Mouse (Mus musculus): ENCODE data around the gene Gsn. TPM values are rescaled to one million over a fixed set of nuclear protein-coding genes. Genes with fewer than 3 reads are reported as not detected.

Gene Gsn
- polyA plus RNA-seq, 1 experiment from 2014 or later: 56.1 TPM

DNA sequence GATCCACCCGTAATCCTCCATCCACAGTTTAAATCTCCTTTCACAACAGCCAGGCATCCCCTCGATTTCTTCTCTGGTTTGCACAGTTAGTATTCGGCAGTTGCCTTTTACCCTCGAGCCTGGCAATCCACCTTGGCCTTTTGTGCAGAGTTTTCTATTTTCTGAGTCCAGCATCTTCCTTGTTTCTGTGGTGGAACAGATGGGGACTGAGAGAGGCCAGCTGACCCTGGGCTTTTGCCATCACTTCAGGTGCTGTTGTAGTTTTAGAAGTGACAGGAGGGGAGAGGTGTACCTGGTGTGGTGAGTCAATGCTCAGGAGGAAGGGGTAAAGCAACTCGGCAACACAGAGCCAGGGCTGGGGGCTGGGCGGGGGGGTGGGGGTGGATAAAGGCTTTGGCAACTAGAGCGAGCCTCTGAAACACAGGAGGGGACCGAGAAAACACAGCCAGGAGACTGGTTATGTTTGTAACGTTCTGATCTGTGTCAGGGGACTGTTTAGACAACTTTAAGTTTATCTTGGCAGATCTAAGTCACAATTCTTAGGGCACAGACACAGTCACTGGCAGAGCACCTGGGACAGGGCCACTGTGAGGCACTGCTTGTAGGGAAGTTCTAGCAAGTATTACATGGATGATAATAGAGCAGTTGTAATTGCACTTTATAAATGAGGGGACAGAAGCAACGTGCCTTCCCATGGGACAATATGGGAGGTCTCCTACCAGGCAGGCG lies 72.0 kb downstream of the Gsn start:
- 37% methylated on average over 11 of the region's 11 CpGs for WGBS (ENCODE audit: insufficient replicate concordance)
- no peak for DNase-seq
- H3K4me1 ChIP-seq (ENCODE audit: insufficient read depth): peaks cover 76% of the 10 kb centered on the region
- H3K36me3 ChIP-seq (replicated peaks; ENCODE audit: insufficient read depth, low read length): peaks cover 37% of the 10 kb centered on the region
- peak overlapping the region; percentile 67 for H3K4me2 ChIP-seq (ENCODE audit: low read depth, low read length)
- no peak for TF ChIP-seq EP300 (IDR thresholded peaks at IDR 0.05; ENCODE audit: low read depth)
- H3K4me3 ChIP-seq (ENCODE audit: low read depth, low read length): peak overlapping the region; percentile 27
- no peaks in the 10 kb centered on the region for H3K9me3 ChIP-seq (ENCODE audit: low read length)
- ATAC-seq: peak; percentile 4; the same call in 1 of the 2 replicates
- no peaks in the 10 kb centered on the region for H3K27me3 ChIP-seq (ENCODE audit: insufficient read depth, low read length)
- H3K27ac ChIP-seq (ENCODE audit: low read depth): peak overlapping the region; percentile 89
- H3K9ac ChIP-seq (replicated peaks): peak overlapping the region; percentile 35; the same call in 1 of the 2 replicates

DNA sequence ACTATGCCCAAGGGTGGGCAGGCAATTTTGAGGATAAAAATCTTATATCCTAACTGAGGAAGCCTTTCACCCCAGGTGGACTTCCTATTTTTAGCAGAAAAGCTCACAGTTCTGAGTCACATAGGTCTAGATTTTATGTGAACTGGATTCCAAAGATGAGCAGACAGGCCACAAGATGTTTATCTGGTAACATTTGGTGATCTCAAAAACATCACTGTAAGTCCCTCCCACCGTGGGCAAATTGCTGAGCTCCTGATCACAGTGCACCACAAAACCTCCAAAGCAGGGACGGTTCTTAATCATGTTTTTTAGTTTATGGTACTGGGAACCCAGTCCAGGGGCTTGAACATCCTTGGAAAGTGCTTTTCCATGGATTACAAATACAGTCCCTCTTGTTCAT lies 72.9 kb downstream of the Gsn start:
- no peak for TF ChIP-seq EP300 (IDR thresholded peaks at IDR 0.05; ENCODE audit: low read depth)
- 47% methylated on average over 2 of the region's 2 CpGs for WGBS (ENCODE audit: insufficient replicate concordance)
- DNase-seq: no peak
- H3K27me3 ChIP-seq (ENCODE audit: insufficient read depth, low read length): no peaks in the 10 kb centered on the region
- H3K9me3 ChIP-seq (ENCODE audit: low read length): no peaks in the 10 kb centered on the region
- H3K4me3 ChIP-seq (ENCODE audit: low read depth, low read length): no peak overlapping the region
- H3K9ac ChIP-seq (replicated peaks): peak overlapping the region; percentile 35
- no peak for ATAC-seq
- H3K4me2 ChIP-seq (ENCODE audit: low read depth, low read length): peak overlapping the region; percentile 67
- H3K27ac ChIP-seq (ENCODE audit: low read depth): peak overlapping the region; percentile 89
- peaks cover 71% of the 10 kb centered on the region for H3K4me1 ChIP-seq (ENCODE audit: insufficient read depth)
- H3K36me3 ChIP-seq (replicated peaks; ENCODE audit: insufficient read depth, low read length): peaks cover 29% of the 10 kb centered on the region

GRCm38 (mm10) chr2:35331205-35331604 lies 75.0 kb downstream of the Gsn start:
- Histone ChIP-seq H3K9me3 (ENCODE audit: low read length) (no peaks in the 10 kb centered on the region), H3K4me3 (ENCODE audit: low read depth, low read length) (no peak overlapping the region), H3K4me2 (ENCODE audit: low read depth, low read length) (peak overlapping the region; percentile 82), H3K4me1 (ENCODE audit: insufficient read depth) (peaks cover 62% of the 10 kb centered on the region), H3K9ac (replicated peaks) (no peak overlapping the region), H3K36me3 (replicated peaks; ENCODE audit: insufficient read depth, low read length) (peaks cover 12% of the 10 kb centered on the region; the same call in 1 of the 2 replicates), H3K27ac (ENCODE audit: low read depth) (peak overlapping the region; percentile 26; the same call in 1 of the 2 replicates), H3K27me3 (ENCODE audit: insufficient read depth, low read length) (no peaks in the 10 kb centered on the region)
- DNase-seq: no peak
- TF ChIP-seq EP300 (IDR thresholded peaks at IDR 0.05; ENCODE audit: low read depth) (no peak), CTCF (IDR thresholded peaks at IDR 0.05; ENCODE audit: low read depth) (no peak)
- no peak for ATAC-seq
- WGBS (ENCODE audit: insufficient replicate concordance): 71% methylated on average over 2 of the region's 2 CpGs

DNA sequence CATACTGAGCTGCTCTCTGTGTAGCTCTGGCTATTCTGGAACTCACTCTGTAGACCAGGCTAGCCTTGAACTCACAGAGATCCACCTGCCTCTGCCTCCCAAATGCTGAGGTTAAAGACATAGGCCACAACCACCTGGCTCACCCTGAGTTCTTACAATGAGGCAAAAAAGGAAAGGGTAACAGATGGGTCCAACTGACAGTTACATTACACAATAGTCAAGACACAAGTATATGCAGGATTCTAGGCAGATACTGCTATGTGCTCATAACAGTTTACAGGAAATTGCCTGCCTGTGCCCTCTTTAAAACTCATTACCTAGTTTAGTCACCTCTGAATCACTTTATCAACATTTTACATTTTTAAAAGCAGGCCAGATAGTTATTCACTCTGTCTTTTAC lies 77.5 kb downstream of the Gsn start:
- peak overlapping the region; percentile 92; the same call in 1 of the 2 replicates for H3K9ac ChIP-seq (replicated peaks)

GRCm38 (mm10) chr2:35335620-35336019 lies 79.4 kb downstream of the Gsn start:
- Histone ChIP-seq H3K27me3 (ENCODE audit: insufficient read depth, low read length) (no peaks in the 10 kb centered on the region), H3K9me3 (ENCODE audit: low read length) (no peaks in the 10 kb centered on the region), H3K9ac (replicated peaks) (peak overlapping the region; percentile 92), H3K4me2 (ENCODE audit: low read depth, low read length) (peak overlapping the region; percentile 82), H3K4me3 (ENCODE audit: low read depth, low read length) (peak overlapping the region; percentile 81), H3K4me1 (ENCODE audit: insufficient read depth) (peaks cover 36% of the 10 kb centered on the region), H3K27ac (ENCODE audit: low read depth) (peak overlapping the region; percentile 97), H3K36me3 (replicated peaks; ENCODE audit: insufficient read depth, low read length) (0 out of 2 replicates have a peak, but pooled peaks cover 6% of the 10 kb centered on the region)
- TF ChIP-seq CTCF (IDR thresholded peaks at IDR 0.05; ENCODE audit: low read depth): no peak
- no peak for TF ChIP-seq EP300 (IDR thresholded peaks at IDR 0.05; ENCODE audit: low read depth)
- 27% methylated on average over 7 of the region's 7 CpGs for WGBS (ENCODE audit: insufficient replicate concordance)
- DNase-seq (no peak), ATAC-seq (no peak)

More for the DNA sequence above, 77.5 kb downstream of the Gsn start:
- Histone ChIP-seq H3K4me3 (ENCODE audit: low read depth, low read length) (peak overlapping the region; percentile 81), H3K4me2 (ENCODE audit: low read depth, low read length) (peak overlapping the region; percentile 82), H3K36me3 (replicated peaks; ENCODE audit: insufficient read depth, low read length) (peaks cover 6% of the 10 kb centered on the region; the same call in 1 of the 2 replicates), H3K9me3 (ENCODE audit: low read length) (no peaks in the 10 kb centered on the region), H3K4me1 (ENCODE audit: insufficient read depth) (peaks cover 50% of the 10 kb centered on the region), H3K27ac (ENCODE audit: low read depth) (peak overlapping the region; percentile 29), H3K27me3 (ENCODE audit: insufficient read depth, low read length) (no peaks in the 10 kb centered on the region)
- no peak for TF ChIP-seq EP300 (IDR thresholded peaks at IDR 0.05; ENCODE audit: low read depth)
- TF ChIP-seq CTCF (IDR thresholded peaks at IDR 0.05; ENCODE audit: low read depth): no peak
- ATAC-seq: no peak
- no peak for DNase-seq

GRCm38 (mm10) chr2:35336388-35337280 lies 80.5 kb downstream of the Gsn start, which contains the start of gene Stom:
Stom (minus strand) TSS chr2:35336976.
- 0 out of 2 replicates have a peak, but pooled peaks cover 3% of the 10 kb centered on the region for H3K36me3 ChIP-seq (replicated peaks; ENCODE audit: insufficient read depth, low read length)
- peak; percentile 96 for TF ChIP-seq EP300 (IDR thresholded peaks at IDR 0.05; ENCODE audit: low read depth)
- TF ChIP-seq CTCF (IDR thresholded peaks at IDR 0.05; ENCODE audit: low read depth): peak; percentile 65
- ATAC-seq (peak; percentile 94), DNase-seq (peak; percentile 100)
- WGBS (ENCODE audit: insufficient replicate concordance): under 1% methylated on average over 44 of the region's 45 CpGs
- H3K9ac ChIP-seq (replicated peaks): peak within 1 kb of the TSS; percentile 92
- H3K27ac ChIP-seq (ENCODE audit: low read depth): peak within 1 kb of the TSS; percentile 97
- H3K4me1 ChIP-seq (ENCODE audit: insufficient read depth): peaks cover 31% of the 10 kb centered on the region
- H3K9me3 ChIP-seq (ENCODE audit: low read length): no peaks in the 10 kb centered on the region
- peak within 1 kb of the TSS; percentile 82 for H3K4me2 ChIP-seq (ENCODE audit: low read depth, low read length)
- peak within 1 kb of the TSS; percentile 81 for H3K4me3 ChIP-seq (ENCODE audit: low read depth, low read length)
- no peaks in the 10 kb centered on the region for H3K27me3 ChIP-seq (ENCODE audit: insufficient read depth, low read length)

All from liver, postnatal 0 days (tissue).